Mouse (Mus musculus): ENCODE measurements at regions not wholly inside any gene's neighbourhood (a gene's known extent, or its start where the extent isn't known, plus 50 kb on each side); places are given as distances from the start of the nearest gene placed in this dataset.

DNA sequence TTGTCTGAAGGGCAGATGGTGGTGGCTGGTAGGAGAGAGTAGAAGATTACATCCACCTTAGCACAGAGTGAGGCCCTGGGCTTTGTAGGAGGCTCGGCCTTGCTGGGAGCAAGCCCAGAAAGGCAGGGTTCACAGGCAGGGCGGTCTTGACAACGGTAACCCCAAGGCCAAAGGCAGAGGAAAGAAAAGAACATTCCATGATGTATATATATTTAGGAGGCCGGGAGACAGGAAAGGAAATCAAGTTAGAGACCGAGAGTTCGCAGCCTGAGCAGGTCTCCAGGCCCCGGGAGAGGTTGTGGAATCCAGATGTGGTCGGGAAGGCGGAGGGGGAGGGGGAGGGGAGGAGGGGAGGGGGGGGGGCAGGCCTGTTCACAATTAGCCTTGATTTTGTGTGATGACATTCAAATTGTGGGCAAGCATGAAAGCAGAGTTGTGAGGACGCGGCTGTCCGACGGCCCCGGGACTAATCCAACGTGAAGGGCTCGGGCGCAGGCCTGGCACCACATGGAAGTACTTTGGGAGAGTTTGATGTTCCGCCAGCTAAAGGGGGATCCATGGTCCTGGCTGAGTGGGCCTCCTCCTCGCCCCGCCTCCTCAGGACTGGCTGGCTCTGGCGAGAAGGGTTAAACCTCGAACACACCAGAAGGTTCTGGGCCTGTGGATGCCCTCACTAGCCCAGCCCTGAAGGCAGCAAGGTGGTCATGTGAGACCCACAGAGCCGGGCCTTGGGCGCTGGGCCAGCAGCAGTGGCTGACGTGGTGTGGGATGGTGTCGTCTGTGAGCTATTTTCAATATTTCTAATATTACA, 131.8 kb upstream of the Gm26897 start:
- Histone ChIP-seq H3K27me3 (ENCODE audit: control insufficient read depth, insufficient read depth, low read depth, low read length) (no peaks in the 10 kb centered on the region), H3K4me1 (ENCODE audit: control insufficient read depth, insufficient read depth, low read length) (peaks cover 21% of the 10 kb centered on the region), H3K9me3 (replicated peaks; ENCODE audit: control insufficient read depth, low read length, poor library complexity, severe bottlenecking) (no peaks in the 10 kb centered on the region), H3K4me2 (ENCODE audit: low read length) (no peak overlapping the region), H3K9ac (ENCODE audit: low read depth, low read length) (no peak overlapping the region), H3K27ac (ENCODE audit: low read length) (no peak overlapping the region), H3K36me3 (ENCODE audit: control insufficient read depth, insufficient read depth, low read length) (no peaks in the 10 kb centered on the region), H3K4me3 (ENCODE audit: low read depth, low read length) (no peak overlapping the region)
- ATAC-seq = no peak
- WGBS = 55% methylated on average over 23 of the region's 26 CpGs

GRCm38 (mm10) chr5:111613687-111614086, 120.0 kb upstream of the Gm26897 start:
- H3K27ac ChIP-seq (ENCODE audit: low read length) = no peak overlapping the region
- H3K4me1 ChIP-seq (ENCODE audit: control insufficient read depth, insufficient read depth, low read length) = no peaks in the 10 kb centered on the region; the same call in 1 of the 2 replicates
- WGBS = 50% methylated on average over 1 of the region's 1 CpGs
- H3K27me3 ChIP-seq (ENCODE audit: control insufficient read depth, insufficient read depth, low read depth, low read length) = no peaks in the 10 kb centered on the region
- no peak overlapping the region for H3K9ac ChIP-seq (ENCODE audit: low read depth, low read length)
- H3K4me3 ChIP-seq (ENCODE audit: low read depth, low read length) = no peak overlapping the region
- H3K36me3 ChIP-seq (ENCODE audit: control insufficient read depth, insufficient read depth, low read length) = no peaks in the 10 kb centered on the region
- peaks cover 3% of the 10 kb centered on the region; the same call in 1 of the 2 replicates for H3K9me3 ChIP-seq (replicated peaks; ENCODE audit: control insufficient read depth, low read length, poor library complexity, severe bottlenecking)
- no peak overlapping the region for H3K4me2 ChIP-seq (ENCODE audit: low read length)
- ATAC-seq = no peak

- WGBS = 30% methylated on average over 8 of the region's 9 CpGs
Observed at GRCm38 (mm10) chr5:111619974-111620373, 113.8 kb upstream of the Gm26897 start.

GRCm38 (mm10) chr5:111620626-111621025, 113.1 kb upstream of the Gm26897 start:
- H3K27me3 ChIP-seq (ENCODE audit: control insufficient read depth, insufficient read depth, low read depth, low read length) = no peaks in the 10 kb centered on the region
- 59% methylated on average over 6 of the region's 6 CpGs for WGBS
- no peaks in the 10 kb centered on the region for H3K9me3 ChIP-seq (replicated peaks; ENCODE audit: control insufficient read depth, low read length, poor library complexity, severe bottlenecking)
- no peak overlapping the region for H3K4me3 ChIP-seq (ENCODE audit: low read depth, low read length)
- H3K36me3 ChIP-seq (ENCODE audit: control insufficient read depth, insufficient read depth, low read length) = no peaks in the 10 kb centered on the region
- ATAC-seq = no peak
- H3K27ac ChIP-seq (ENCODE audit: low read length) = no peak overlapping the region
- H3K4me1 ChIP-seq (ENCODE audit: control insufficient read depth, insufficient read depth, low read length) = peaks cover 9% of the 10 kb centered on the region
- no peak overlapping the region for H3K9ac ChIP-seq (ENCODE audit: low read depth, low read length)
- H3K4me2 ChIP-seq (ENCODE audit: low read length) = no peak overlapping the region

More at GRCm38 (mm10) chr5:111619974-111620373, 113.8 kb upstream of the Gm26897 start:
- Histone ChIP-seq H3K9me3 (replicated peaks; ENCODE audit: control insufficient read depth, low read length, poor library complexity, severe bottlenecking) (no peaks in the 10 kb centered on the region), H3K4me1 (ENCODE audit: control insufficient read depth, insufficient read depth, low read length) (peaks cover 9% of the 10 kb centered on the region), H3K4me2 (ENCODE audit: low read length) (no peak overlapping the region), H3K27ac (ENCODE audit: low read length) (no peak overlapping the region), H3K9ac (ENCODE audit: low read depth, low read length) (0 out of 2 replicates have a peak overlapping the region, but pooled peaks have one; percentile 20), H3K36me3 (ENCODE audit: control insufficient read depth, insufficient read depth, low read length) (no peaks in the 10 kb centered on the region), H3K27me3 (ENCODE audit: control insufficient read depth, insufficient read depth, low read depth, low read length) (no peaks in the 10 kb centered on the region), H3K4me3 (ENCODE audit: low read depth, low read length) (no peak overlapping the region)
- ATAC-seq = 0 out of 2 replicates have a peak, but pooled peaks have one; percentile 44

GRCm38 (mm10) chr5:111622481-111622880, 111.2 kb upstream of the Gm26897 start:
- no peaks in the 10 kb centered on the region for H3K9me3 ChIP-seq (replicated peaks; ENCODE audit: control insufficient read depth, low read length, poor library complexity, severe bottlenecking)
- ATAC-seq = no peak
- H3K4me1 ChIP-seq (ENCODE audit: control insufficient read depth, insufficient read depth, low read length) = peaks cover 9% of the 10 kb centered on the region
- H3K9ac ChIP-seq (ENCODE audit: low read depth, low read length) = no peak overlapping the region
- no peak overlapping the region for H3K27ac ChIP-seq (ENCODE audit: low read length)
- H3K36me3 ChIP-seq (ENCODE audit: control insufficient read depth, insufficient read depth, low read length) = no peaks in the 10 kb centered on the region
- no peak overlapping the region for H3K4me3 ChIP-seq (ENCODE audit: low read depth, low read length)
- no peaks in the 10 kb centered on the region; the same call in 1 of the 2 replicates for H3K27me3 ChIP-seq (ENCODE audit: control insufficient read depth, insufficient read depth, low read depth, low read length)
- no peak overlapping the region for H3K4me2 ChIP-seq (ENCODE audit: low read length)
- 83% methylated on average over 5 of the region's 5 CpGs for WGBS

- Histone ChIP-seq H3K9ac (ENCODE audit: low read depth, low read length) (no peak overlapping the region), H3K4me1 (ENCODE audit: control insufficient read depth, insufficient read depth, low read length) (no peaks in the 10 kb centered on the region; the same call in 1 of the 2 replicates), H3K4me2 (ENCODE audit: low read length) (no peak overlapping the region), H3K27ac (ENCODE audit: low read length) (no peak overlapping the region), H3K4me3 (ENCODE audit: low read depth, low read length) (no peak overlapping the region), H3K27me3 (ENCODE audit: control insufficient read depth, insufficient read depth, low read depth, low read length) (no peaks in the 10 kb centered on the region; the same call in 1 of the 2 replicates), H3K36me3 (ENCODE audit: control insufficient read depth, insufficient read depth, low read length) (no peaks in the 10 kb centered on the region), H3K9me3 (replicated peaks; ENCODE audit: control insufficient read depth, low read length, poor library complexity, severe bottlenecking) (no peaks in the 10 kb centered on the region)
- WGBS = 7% methylated on average over 6 of the region's 6 CpGs
- no peak for ATAC-seq
Observed at GRCm38 (mm10) chr5:111626273-111626798, 107.4 kb upstream of the Gm26897 start.

GRCm38 (mm10) chr5:111630313-111630844, 103.3 kb upstream of the Gm26897 start:
- ATAC-seq = peak; percentile 43; the same call in 1 of the 2 replicates
- WGBS = 96% methylated on average over 3 of the region's 3 CpGs
- H3K4me1 ChIP-seq (ENCODE audit: control insufficient read depth, insufficient read depth, low read length) = no peaks in the 10 kb centered on the region; the same call in 1 of the 2 replicates
- no peak overlapping the region for H3K9ac ChIP-seq (ENCODE audit: low read depth, low read length)
- H3K9me3 ChIP-seq (replicated peaks; ENCODE audit: control insufficient read depth, low read length, poor library complexity, severe bottlenecking) = no peaks in the 10 kb centered on the region; the same call in 1 of the 2 replicates
- no peaks in the 10 kb centered on the region; the same call in 1 of the 2 replicates for H3K27me3 ChIP-seq (ENCODE audit: control insufficient read depth, insufficient read depth, low read depth, low read length)
- no peaks in the 10 kb centered on the region for H3K36me3 ChIP-seq (ENCODE audit: control insufficient read depth, insufficient read depth, low read length)
- H3K27ac ChIP-seq (ENCODE audit: low read length) = no peak overlapping the region
- H3K4me3 ChIP-seq (ENCODE audit: low read depth, low read length) = no peak overlapping the region
- no peak overlapping the region for H3K4me2 ChIP-seq (ENCODE audit: low read length)

DNA sequence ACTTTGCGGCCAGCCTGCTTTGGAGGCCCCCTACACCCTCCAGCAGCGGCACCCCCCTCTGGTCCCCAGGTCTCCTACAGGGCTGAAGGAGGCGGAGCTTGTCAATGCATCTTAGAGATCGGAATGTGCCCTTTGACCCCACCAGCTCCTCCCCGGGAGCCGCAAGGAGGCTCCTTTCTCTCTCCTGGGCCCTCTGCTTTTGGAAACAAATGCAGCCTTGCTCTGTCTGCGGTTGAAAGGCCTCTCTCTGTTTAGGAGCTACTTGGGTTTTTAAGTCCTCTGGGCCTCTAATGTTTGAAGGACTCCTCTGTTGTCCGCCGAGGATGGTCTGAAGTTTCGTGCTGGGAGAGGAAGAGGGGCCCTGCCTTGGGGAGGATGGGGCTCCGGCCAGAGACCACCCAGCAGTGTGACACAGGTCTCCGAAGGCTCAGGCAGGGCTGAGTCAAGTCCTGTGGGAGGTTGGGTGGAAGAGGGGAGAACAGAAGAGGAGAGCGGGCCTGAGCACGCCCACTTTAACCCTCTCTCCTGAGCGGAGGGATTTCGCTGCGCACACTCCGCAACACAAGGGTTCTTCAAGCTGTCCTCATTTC, 102.1 kb upstream of the Gm26897 start:
- 15% methylated on average over 18 of the region's 18 CpGs for WGBS
- Histone ChIP-seq H3K4me3 (ENCODE audit: low read depth, low read length) (no peak overlapping the region), H3K27ac (ENCODE audit: low read length) (no peak overlapping the region), H3K27me3 (ENCODE audit: control insufficient read depth, insufficient read depth, low read depth, low read length) (no peaks in the 10 kb centered on the region; the same call in 1 of the 2 replicates), H3K4me2 (ENCODE audit: low read length) (no peak overlapping the region), H3K9ac (ENCODE audit: low read depth, low read length) (no peak overlapping the region), H3K36me3 (ENCODE audit: control insufficient read depth, insufficient read depth, low read length) (no peaks in the 10 kb centered on the region), H3K4me1 (ENCODE audit: control insufficient read depth, insufficient read depth, low read length) (no peaks in the 10 kb centered on the region), H3K9me3 (replicated peaks; ENCODE audit: control insufficient read depth, low read length, poor library complexity, severe bottlenecking) (no peaks in the 10 kb centered on the region; the same call in 1 of the 2 replicates)
- no peak for ATAC-seq
